Mouse (Mus musculus) MEL (cell line): ENCODE measurements around the gene Dntt.

Experiments
- CTCF ChIP-seq, 3 experiments: IDR thresholded peaks in 2 of 3; conservative IDR thresholded peaks in 1 of 3; 2 replicates each; pipeline ENCODE4 v1.5.1; 2011 to 2012; ENCODE audit warnings: low read length in 3 of 3, low read depth in 2 of 3, mild to moderate bottlenecking in 2 of 3, improper control_type of control experiment in 1 of 3, inconsistent platforms in 1 of 3, mixed read lengths in 1 of 3, moderate library complexity in 1 of 3; ENCODE audit not compliant: control insufficient read depth in 1 of 3, insufficient read depth in 1 of 3, poor library complexity in 1 of 3, severe bottlenecking in 1 of 3
- EP300 ChIP-seq, 2 experiments: IDR thresholded peaks; 2 replicates each; pipeline ENCODE4 v1.6.1; 2011; ENCODE audit warnings: improper control_type of control experiment in 2 of 2, low read length in 2 of 2, low read depth in 1 of 2, mild to moderate bottlenecking in 1 of 2
- GATA1 ChIP-seq: IDR thresholded peaks from 2 replicates; pipeline ENCODE4 v1.6.1; 2011; ENCODE audit warnings: low read depth, low read length, improper control_type of control experiment
- MAZ ChIP-seq: IDR thresholded peaks from 2 replicates; pipeline ENCODE4 v1.6.1; 2012; ENCODE audit warnings: low read depth, mild to moderate bottlenecking, inconsistent platforms, low read length, improper control_type of control experiment
- MEF2A ChIP-seq: IDR thresholded peaks from 2 replicates; pipeline ENCODE4 v1.6.1; 2014; ENCODE audit warnings: low read depth, mild to moderate bottlenecking, inconsistent platforms, low read length, improper control_type of control experiment; ENCODE audit not compliant: poor library complexity, insufficient replicate concordance, severe bottlenecking; ENCODE audit errors: extremely low read depth

GRCm38 (mm10) chr19:40992517-40993044 is 36.5 kb upstream of the Dntt start:
- TF ChIP-seq GATA1, result no peak
- TF ChIP-seq CTCF (IDR thresholded peaks at IDR 0.05 in 2 of 3, conservative IDR thresholded peaks at IDR 0.05 in 1 of 3; ENCODE audit: control insufficient read depth in 1 of 3, insufficient read depth in 1 of 3, low read depth in 2 of 3, low read length in 3 of 3, poor library complexity in 1 of 3, severe bottlenecking in 1 of 3), result no peak
- no peak for TF ChIP-seq EP300 (IDR thresholded peaks at IDR 0.05; ENCODE audit: low read depth in 1 of 2, low read length in 2 of 2)
- no peak for TF ChIP-seq MEF2A
- TF ChIP-seq MAZ, result no peak
